Mouse (Mus musculus): ENCODE measurements around the gene Tlk1. TPM values are rescaled to one million over a fixed set of nuclear protein-coding genes. Genes with fewer than 3 reads are reported as not detected.

Gene Tlk1
- total and polyA plus RNA-seq, 3 experiments: 13.1 to 37.6 (median 17.4) TPM

GRCm38 (mm10) chr2:70764734-70765133 lies 60.8 kb downstream of the Tlk1 start:
- no peak for TF ChIP-seq ZMIZ1 (IDR thresholded peaks at IDR 0.05; ENCODE audit: low read depth, low read length)
- no peak for TF ChIP-seq GABPA (IDR thresholded peaks at IDR 0.05; ENCODE audit: insufficient replicate concordance, low read depth, low read length)
- TF ChIP-seq ZC3H11A (IDR thresholded peaks at IDR 0.05; ENCODE audit: low read depth, low read length): no peak
- TF ChIP-seq MAZ (IDR thresholded peaks at IDR 0.05; ENCODE audit: low read depth, low read length): no peak
- no peak for DNase-seq (ENCODE audit: extremely low read depth)
- H3K27me3 ChIP-seq (replicated peaks): no peaks in the 10 kb centered on the region
- no peaks in the 10 kb centered on the region for H3K4me1 ChIP-seq (ENCODE audit: control insufficient read depth in 1 of 2, insufficient read depth in 2 of 2)
- H3K9ac ChIP-seq (ENCODE audit: insufficient read depth, low read depth): no peak overlapping the region
- H3K4me2 ChIP-seq (ENCODE audit: insufficient read depth, low read depth, poor library complexity, severe bottlenecking): no peak overlapping the region
- dilution Hi-C loops (cut with MboI; ENCODE audit: extremely low pct_ligation_motif_present, extremely low pct_unique_long_range_greater_than_20kb, low sequenced_read_pairs): no loop called here
- H3K79me2 ChIP-seq (replicated peaks; ENCODE audit: control insufficient read depth, extremely low read depth, insufficient read depth, poor library complexity, severe bottlenecking): 0 out of 2 replicates have a peak, but pooled peaks cover 2% of the 10 kb centered on the region
- H3K27ac ChIP-seq (ENCODE audit: insufficient read depth, low read depth): no peak overlapping the region
- no peak overlapping the region for H3K4me3 ChIP-seq (replicated peaks in 1 of 3; ENCODE audit: low read depth in 2 of 3, low read length in 2 of 3, poor library complexity in 1 of 3)
- peaks cover 0 to 17% of the 10 kb centered on the region in 2 experiments for H3K36me3 ChIP-seq (replicated peaks in 1 of 2; ENCODE audit: control insufficient read depth in 1 of 2, insufficient read depth in 1 of 2, low read length in 1 of 2)
- H3K9me3 ChIP-seq (replicated peaks; ENCODE audit: low read length): no peaks in the 10 kb centered on the region
- in situ Hi-C loops (cut with MboI; ENCODE audit: low pct_ligation_motif_present, low pct_unique_long_range_greater_than_20kb, low sequenced_read_pairs): no loop called here

- H3K36me3 ChIP-seq (replicated peaks in 1 of 2; ENCODE audit: control insufficient read depth in 1 of 2, insufficient read depth in 1 of 2, low read length in 1 of 2): peaks cover 0 to 12% of the 10 kb centered on the region in 2 experiments
- dilution Hi-C loops (cut with MboI; ENCODE audit: extremely low pct_ligation_motif_present, extremely low pct_unique_long_range_greater_than_20kb, low sequenced_read_pairs): no loop called here
- in situ Hi-C loops (cut with MboI; ENCODE audit: low pct_ligation_motif_present, low pct_unique_long_range_greater_than_20kb, low sequenced_read_pairs): no loop called here
Observed at GRCm38 (mm10) chr2:70762741-70763140, 62.8 kb downstream of the Tlk1 start.

GRCm38 (mm10) chr2:70752149-70752548 lies 73.4 kb downstream of the Tlk1 start:
- TF ChIP-seq IRF4 (IDR thresholded peaks at IDR 0.05; ENCODE audit: low read depth, low read length): no peak
- no peak for TF ChIP-seq MAZ (IDR thresholded peaks at IDR 0.05; ENCODE audit: low read depth, low read length)
- TF ChIP-seq BHLHE40 (IDR thresholded peaks at IDR 0.05; ENCODE audit: low read depth, low read length): no peak
- no peak for TF ChIP-seq ZC3H11A (IDR thresholded peaks at IDR 0.05; ENCODE audit: low read depth, low read length)
- no peak overlapping the region for H3K4me3 ChIP-seq (replicated peaks in 1 of 3; ENCODE audit: low read depth in 2 of 3, low read length in 2 of 3, poor library complexity in 1 of 3)
- DNase-seq (ENCODE audit: extremely low read depth): no peak
- no peaks in the 10 kb centered on the region for H3K4me1 ChIP-seq (ENCODE audit: control insufficient read depth in 1 of 2, insufficient read depth in 2 of 2)
- no peaks in the 10 kb centered on the region for H3K9me3 ChIP-seq (replicated peaks; ENCODE audit: low read length)
- in situ Hi-C loops (cut with MboI; ENCODE audit: low pct_ligation_motif_present, low pct_unique_long_range_greater_than_20kb, low sequenced_read_pairs): no loop called here
- H3K9ac ChIP-seq (ENCODE audit: insufficient read depth, low read depth): no peak overlapping the region
- H3K27ac ChIP-seq (ENCODE audit: insufficient read depth, low read depth): no peak overlapping the region
- H3K36me3 ChIP-seq (replicated peaks in 1 of 2; ENCODE audit: control insufficient read depth in 1 of 2, insufficient read depth in 1 of 2, low read length in 1 of 2): peaks cover 11 to 49% of the 10 kb centered on the region in 2 experiments
- dilution Hi-C loops (cut with MboI; ENCODE audit: extremely low pct_ligation_motif_present, extremely low pct_unique_long_range_greater_than_20kb, low sequenced_read_pairs): no loop called here
- H3K4me2 ChIP-seq (ENCODE audit: insufficient read depth, low read depth, poor library complexity, severe bottlenecking): no peak overlapping the region
- peaks cover 3% of the 10 kb centered on the region; the same call in 1 of the 2 replicates for H3K79me2 ChIP-seq (replicated peaks; ENCODE audit: control insufficient read depth, extremely low read depth, insufficient read depth, poor library complexity, severe bottlenecking)
- H3K27me3 ChIP-seq (replicated peaks): no peaks in the 10 kb centered on the region

More at GRCm38 (mm10) chr2:70762741-70763140, 62.8 kb downstream of the Tlk1 start:
- no peak for DNase-seq (ENCODE audit: extremely low read depth)
- Histone ChIP-seq H3K27ac (ENCODE audit: insufficient read depth, low read depth) (no peak overlapping the region), H3K4me1 (ENCODE audit: control insufficient read depth in 1 of 2, insufficient read depth in 2 of 2) (no peaks in the 10 kb centered on the region), H3K27me3 (replicated peaks) (no peaks in the 10 kb centered on the region), H3K9me3 (replicated peaks; ENCODE audit: low read length) (no peaks in the 10 kb centered on the region), H3K79me2 (replicated peaks; ENCODE audit: control insufficient read depth, extremely low read depth, insufficient read depth, poor library complexity, severe bottlenecking) (0 out of 2 replicates have a peak, but pooled peaks cover 2% of the 10 kb centered on the region), H3K9ac (ENCODE audit: insufficient read depth, low read depth) (no peak overlapping the region), H3K4me2 (ENCODE audit: insufficient read depth, low read depth, poor library complexity, severe bottlenecking) (no peak overlapping the region), H3K4me3 (replicated peaks in 1 of 3; ENCODE audit: low read depth in 2 of 3, low read length in 2 of 3, poor library complexity in 1 of 3) (no peak overlapping the region)
- TF ChIP-seq CTCF (conservative IDR thresholded peaks at IDR 0.05 in 1 of 2, IDR thresholded peaks at IDR 0.05 in 1 of 2; ENCODE audit: low read depth in 2 of 2, low read length in 2 of 2): no peak
- no peak for TF ChIP-seq MYC (IDR thresholded peaks at IDR 0.05; ENCODE audit: low read depth, low read length)
- TF ChIP-seq ZKSCAN1 (IDR thresholded peaks at IDR 0.05; ENCODE audit: borderline replicate concordance, low read depth, low read length): no peak
- no peak for TF ChIP-seq E2F4 (IDR thresholded peaks at IDR 0.05; ENCODE audit: insufficient replicate concordance, low read depth, low read length)
- TF ChIP-seq SIN3A (IDR thresholded peaks at IDR 0.05; ENCODE audit: low read length): no peak
- no peak for TF ChIP-seq EP300 (IDR thresholded peaks at IDR 0.05; ENCODE audit: low read length)
- no peak for TF ChIP-seq TCF12 (IDR thresholded peaks at IDR 0.05; ENCODE audit: low read depth, low read length)
- TF ChIP-seq ZC3H11A (IDR thresholded peaks at IDR 0.05; ENCODE audit: low read depth, low read length): no peak
- no peak for TF ChIP-seq POLR2A (IDR thresholded peaks at IDR 0.05; ENCODE audit: low read depth, low read length)
- no peak for TF ChIP-seq TBP (conservative IDR thresholded peaks at IDR 0.05; ENCODE audit: low read depth, low read length)
- no peak for TF ChIP-seq USF1 (IDR thresholded peaks at IDR 0.05; ENCODE audit: low read depth, low read length)

Data from CH12.LX (cell line).